Mouse (Mus musculus) G1E (cell line): ENCODE data around the gene Ndn. TPM values are rescaled to one million over a fixed set of nuclear protein-coding genes. Genes with fewer than 3 reads are reported as not detected.

Experiments
- ATAC-seq: 2 replicates; pipeline ENCODE4 v1.8.0; 2016; ENCODE audit warnings: mild to moderate bottlenecking; ENCODE audit not compliant: insufficient number of reproducible peaks, poor library complexity, low FRiP score, severe bottlenecking; ENCODE audit errors: extremely low read depth
- DNase-seq: peaks from one replicate; pipeline ENCODE4 v3.0.0; 2012; ENCODE audit warnings: low spot score
- H3K27me3 ChIP-seq: 2 replicates; pipeline ENCODE4 v1.6.1; 2012; ENCODE audit warnings: mild to moderate bottlenecking, low read length, inconsistent platforms; ENCODE audit not compliant: insufficient read depth
- H3K36me3 ChIP-seq: replicated peaks from 2 replicates; pipeline ENCODE3; 2012; ENCODE audit warnings: mild to moderate bottlenecking, inconsistent platforms
- H3K4me1 ChIP-seq: 2 replicates; pipeline ENCODE4 v1.6.1; 2012; ENCODE audit warnings: low read depth, low read length, inconsistent platforms, mixed read lengths; ENCODE audit not compliant: insufficient read depth
- H3K4me3 ChIP-seq: 2 replicates; pipeline ENCODE4 v1.5.1; 2012; ENCODE audit warnings: low read depth, mild to moderate bottlenecking, inconsistent platforms, low read length, moderate library complexity, mixed read lengths
- H3K9me3 ChIP-seq: replicated peaks from 2 replicates; pipeline ENCODE4 v1.6.1; 2012; ENCODE audit warnings: inconsistent platforms
- CTCF ChIP-seq: IDR thresholded peaks from 2 replicates; pipeline ENCODE4 v1.5.1; 2012; ENCODE audit warnings: low read depth, low read length, inconsistent platforms, mixed read lengths
- GATA1 ChIP-seq: IDR thresholded peaks from 2 replicates; pipeline ENCODE4 v1.6.1; 2012; ENCODE audit warnings: borderline replicate concordance, low read length, inconsistent platforms, mixed read lengths
- GATA2 ChIP-seq: IDR thresholded peaks from 2 replicates; pipeline ENCODE4 v1.6.1; 2012; ENCODE audit warnings: low read depth, low read length, inconsistent platforms, borderline replicate concordance
- POLR2AphosphoS5 ChIP-seq: IDR thresholded peaks from 2 replicates; pipeline ENCODE4 v1.6.1; 2012; ENCODE audit warnings: low read depth, low read length, inconsistent platforms; ENCODE audit not compliant: insufficient replicate concordance
- TAL1 ChIP-seq: conservative IDR thresholded peaks from 2 replicates; pipeline ENCODE4 v1.6.1; 2012; ENCODE audit warnings: low read depth, low read length, inconsistent platforms, mixed read lengths
- polyA plus RNA-seq: library from polyadenylated mRNA; stranded (reverse); fragments of >175 nt; gene quantifications from 2 replicates; pipeline ENCODE4 v1.2.3, GENCODE M21; 2012
- total RNA-seq, 2 experiments: library from RNA; stranded (forward) in 1 of 2; stranded (reverse) in 1 of 2; fragments of 200-1000 nt in 1 of 2; fragments of >200 nt in 1 of 2; fragmentation: Nextera tagmentation in 1 of 2; gene quantifications; 2 replicates each; pipeline ENCODE4 v1.2.3; 2014 to 2017

Gene Ndn
- total RNA-seq (2014; fragmentation: Nextera tagmentation) (not detected in 2 replicates), total RNA-seq (2017) (0.05 TPM in 1 of 2 replicates, not detected in the other), polyA plus RNA-seq (0.01 TPM in 1 of 2 replicates, not detected in the other)

- DNase-seq = no peak
- no peaks in the 10 kb centered on the region for H3K4me1 ChIP-seq
- no peaks in the 10 kb centered on the region for H3K27me3 ChIP-seq
- no peak for TF ChIP-seq TAL1
- no peak for TF ChIP-seq POLR2AphosphoS5
- no peak for TF ChIP-seq CTCF
- TF ChIP-seq GATA2 = no peak
- no peak for TF ChIP-seq GATA1
- no peak within 1 kb of the TSS for H3K4me3 ChIP-seq
- H3K36me3 ChIP-seq = no peaks in the 10 kb centered on the region
- H3K9me3 ChIP-seq = 0 out of 2 replicates have a peak, but pooled peaks cover 4% of the 10 kb centered on the region
- ATAC-seq = no peak
Observed at GRCm38 (mm10) chr7:62346269-62346668, at the start of gene Ndn. TSS of gene Ndn (plus strand) at chr7:62346569.

- H3K4me1 ChIP-seq = no peaks in the 10 kb centered on the region
- H3K27me3 ChIP-seq = no peaks in the 10 kb centered on the region
- H3K36me3 ChIP-seq = no peaks in the 10 kb centered on the region
- DNase-seq (no peak), ATAC-seq (no peak)
- no peak overlapping the region for H3K4me3 ChIP-seq
- no peak for TF ChIP-seq GATA1
- TF ChIP-seq POLR2AphosphoS5 = no peak
- TF ChIP-seq TAL1 = no peak
- no peak for TF ChIP-seq GATA2
- no peak for TF ChIP-seq CTCF
- H3K9me3 ChIP-seq = no peaks in the 10 kb centered on the region
Observed at GRCm38 (mm10) chr7:62302451-62302850, 43.9 kb upstream of the Ndn start.

- Histone ChIP-seq H3K9me3 (no peaks in the 10 kb centered on the region), H3K4me3 (no peak overlapping the region), H3K4me1 (no peaks in the 10 kb centered on the region), H3K36me3 (no peaks in the 10 kb centered on the region), H3K27me3 (no peaks in the 10 kb centered on the region)
- ATAC-seq (no peak), DNase-seq (no peak)
- TF ChIP-seq GATA1 = no peak
- no peak for TF ChIP-seq GATA2
- TF ChIP-seq CTCF = no peak
- no peak for TF ChIP-seq POLR2AphosphoS5
- TF ChIP-seq TAL1 = no peak
Observed at GRCm38 (mm10) chr7:62306896-62307614, 39.3 kb upstream of the Ndn start.

GRCm38 (mm10) chr7:62316793-62317192 lies 29.6 kb upstream of the Ndn start:
- TF ChIP-seq GATA1 (no peak), GATA2 (no peak), CTCF (no peak), POLR2AphosphoS5 (no peak), TAL1 (no peak)
- ATAC-seq = no peak
- Histone ChIP-seq H3K27me3 (no peaks in the 10 kb centered on the region), H3K4me3 (no peak overlapping the region), H3K36me3 (no peaks in the 10 kb centered on the region), H3K4me1 (no peaks in the 10 kb centered on the region), H3K9me3 (no peaks in the 10 kb centered on the region)
- no peak for DNase-seq

- TF ChIP-seq TAL1 = no peak
- no peak for TF ChIP-seq GATA2
- no peak for TF ChIP-seq GATA1
- TF ChIP-seq CTCF = no peak
- Histone ChIP-seq H3K36me3 (no peaks in the 10 kb centered on the region), H3K27me3 (no peaks in the 10 kb centered on the region), H3K4me1 (no peaks in the 10 kb centered on the region), H3K4me3 (no peak overlapping the region), H3K9me3 (0 out of 2 replicates have a peak, but pooled peaks cover 4% of the 10 kb centered on the region)
- no peak for ATAC-seq
- no peak for DNase-seq
Observed at GRCm38 (mm10) chr7:62345411-62345810, 958 bp upstream of the Ndn start.

GRCm38 (mm10) chr7:62348106-62348803 lies 1.9 kb downstream of the Ndn start:
- H3K36me3 ChIP-seq = no peaks in the 10 kb centered on the region
- H3K4me3 ChIP-seq = no peak overlapping the region
- DNase-seq (no peak), ATAC-seq (no peak)
- TF ChIP-seq GATA1 (no peak), POLR2AphosphoS5 (no peak), GATA2 (no peak), CTCF (no peak), TAL1 (no peak)
- no peaks in the 10 kb centered on the region for H3K27me3 ChIP-seq
- H3K4me1 ChIP-seq = no peaks in the 10 kb centered on the region
- 0 out of 2 replicates have a peak, but pooled peaks cover 4% of the 10 kb centered on the region for H3K9me3 ChIP-seq
